ENCODE assay signal across 9 mouse cellular contexts in genomic region chr13:31805831-31806427, GRCm38 (mm10). TPM values are rescaled to one million over a fixed set of nuclear protein-coding genes. Genes with fewer than 3 reads are reported as not detected.
A peak's percentile ranks its signal among the peaks of the same experiment; 100 is the strongest.
DNase-seq lines count a peak whose midpoint lies in the region; ATAC-seq and TF ChIP-seq lines count a peak whose summit lies in the region.
"Had no signal": no experiment of that assay in that cellular context is flagged by ENCODE, and none has a peak within 500 bp of the region (broad histone marks: within the 10 kb centered on the region; RNA-seq: fewer than 3 reads in every experiment).

No protein-coding gene starts in this region.

- no peak for ATAC-seq in kidney, postnatal 0 days (replicated peaks; ENCODE audit: low FRiP score, low read depth)
- ATAC-seq in hindbrain, embryonic 16.5 days = no peak; the same call in 1 of the 2 replicates

- 0 out of 2 replicates have a peak, but pooled peaks cover 4% of the 10 kb centered on the region for H3K27me3 ChIP-seq in kidney, postnatal 0 days (ENCODE audit: insufficient read depth, low read length)
- H3K27me3 ChIP-seq in hindbrain, embryonic 16.5 days (replicated peaks; ENCODE audit: control insufficient read depth, insufficient read depth, low read length) = peaks cover 47% of the 10 kb centered on the region

- peak overlapping the region; percentile 93 for H3K9ac ChIP-seq in kidney, postnatal 0 days (ENCODE audit: low read depth, low read length)
- H3K9ac ChIP-seq in hindbrain, embryonic 16.5 days (ENCODE audit: low read depth, low read length) = peak overlapping the region; percentile 7

- no peak for TF ChIP-seq CTCF in kidney, postnatal 0 days (IDR thresholded peaks at IDR 0.05; ENCODE audit: low read depth)
- TF ChIP-seq CTCF in cortical plate, adult 2 months (IDR thresholded peaks at IDR 0.05; ENCODE audit: extremely low read depth, insufficient read depth, low read length) = no peak

- 4% methylated on average over 34 of the region's 34 CpGs for WGBS in kidney, postnatal 0 days
- WGBS in hindbrain, embryonic 16.5 days = 1% methylated on average over 32 of the region's 34 CpGs

- H3K4me2 ChIP-seq in kidney, postnatal 0 days (ENCODE audit: low read length) = peak overlapping the region; percentile 85
- H3K4me2 ChIP-seq in hindbrain, embryonic 16.5 days (ENCODE audit: low read length) = peak overlapping the region; percentile 75

- no peaks in the 10 kb centered on the region for H3K9me3 ChIP-seq in kidney, postnatal 0 days (replicated peaks; ENCODE audit: low read length)
- H3K9me3 ChIP-seq in hindbrain, embryonic 16.5 days (ENCODE audit: control insufficient read depth, low read length) = no peaks in the 10 kb centered on the region

- H3K36me3 ChIP-seq in kidney, postnatal 0 days (ENCODE audit: insufficient read depth, low read length) = no peaks in the 10 kb centered on the region
- no peaks in the 10 kb centered on the region for H3K36me3 ChIP-seq in hindbrain, embryonic 16.5 days (ENCODE audit: control insufficient read depth, insufficient read depth, low read length)

- no peak for TF ChIP-seq POLR2A in cortical plate, adult 2 months (IDR thresholded peaks at IDR 0.05; ENCODE audit: extremely low read depth, insufficient read depth, low read length)

- H3K27ac ChIP-seq in kidney, postnatal 0 days = peak overlapping the region; percentile 97
- H3K27ac ChIP-seq in cortical plate, adult 2 months (ENCODE audit: insufficient read depth, low read length) = peak overlapping the region; percentile 94
- peak overlapping the region; percentile 17; the same call in 1 of the 2 replicates for H3K27ac ChIP-seq in hindbrain, embryonic 16.5 days (ENCODE audit: low read depth, low read length)

- DNase-seq in kidney, postnatal 0 days (ENCODE audit: low spot score) = no peak
- DNase-seq in kidney, adult 11 months = no peak
- peak; percentile 84 for DNase-seq in neural tube, embryonic 10.5 days (ENCODE audit: extremely low spot score, low spot score)
- DNase-seq in left cerebral cortex, adult 8-10 months (ENCODE audit: low spot score in 2 of 2) = no peak
- no peak for DNase-seq in MN1 (ENCODE audit: low spot score)
- no peak for DNase-seq in left cerebral cortex, adult 11 months (ENCODE audit: low spot score)

- peak overlapping the region; percentile 87 for H3K4me3 ChIP-seq in kidney, postnatal 0 days (replicated peaks; ENCODE audit: low read depth, low read length)
- H3K4me3 ChIP-seq in cortical plate, adult 2 months (ENCODE audit: insufficient read depth, low read length) = peak overlapping the region; percentile 42
- peak overlapping the region; percentile 48 for H3K4me3 ChIP-seq in hindbrain, embryonic 16.5 days (ENCODE audit: low read length)

- peaks cover 17% of the 10 kb centered on the region for H3K4me1 ChIP-seq in kidney, postnatal 0 days (replicated peaks; ENCODE audit: insufficient read depth, low read length)
- no peaks in the 10 kb centered on the region; the same call in 1 of the 2 replicates for H3K4me1 ChIP-seq in cortical plate, adult 2 months (ENCODE audit: control insufficient read depth, insufficient read depth, low read length)
- peaks cover 30% of the 10 kb centered on the region for H3K4me1 ChIP-seq in hindbrain, embryonic 16.5 days (ENCODE audit: control insufficient read depth, insufficient read depth, low read depth, low read length)

RNA-seq across cellular contexts. Expression of gene Foxc1, which starts 0.5 kb away (rescaled TPM):
- polyA plus RNA-seq in kidney, postnatal 0 days (2015; fragmentation: Nextera tagmentation; extraction: Ambion mirVana) = 5.7 and 7.6 TPM in 2 replicates
- polyA plus RNA-seq in cortical plate, adult 2 months (2012; rRNA removed) = 2.3 and 2.8 TPM in 2 replicates
- 0.63 and 0.84 TPM in 2 replicates for polyA plus RNA-seq in hindbrain, embryonic 16.5 days (2015; fragmentation: Nextera tagmentation; extraction: Ambion mirVana)
- 1 to 10 TPM; 4.2 to 5.4 (median 5.0) TPM for total RNA-seq in left cerebral cortex, adult 8-10 months (2022)
- total RNA-seq: neutrophil, adult 5-6 weeks had no signal

Comparison
In these comparisons a context has a peak if more than half of its experiments do, and no peak if none do; other contexts are left out.
1. H3K27ac ChIP-seq: peak in every context shown above with its lines; median percentile 97 in kidney, postnatal 0 days; 94 in cortical plate, adult 2 months; 17 in hindbrain, embryonic 16.5 days.